Mouse (Mus musculus) frontal cortex, postnatal 25 days (tissue): Measurements from ENCODE around the gene Plac8.

Experiments
- DNase-seq, 2 experiments: peaks; one replicate each; pipeline ENCODE4 v3.0.0; 2022; ENCODE audit warnings: low spot score in 2 of 2

The Plac8 gene

DNA sequence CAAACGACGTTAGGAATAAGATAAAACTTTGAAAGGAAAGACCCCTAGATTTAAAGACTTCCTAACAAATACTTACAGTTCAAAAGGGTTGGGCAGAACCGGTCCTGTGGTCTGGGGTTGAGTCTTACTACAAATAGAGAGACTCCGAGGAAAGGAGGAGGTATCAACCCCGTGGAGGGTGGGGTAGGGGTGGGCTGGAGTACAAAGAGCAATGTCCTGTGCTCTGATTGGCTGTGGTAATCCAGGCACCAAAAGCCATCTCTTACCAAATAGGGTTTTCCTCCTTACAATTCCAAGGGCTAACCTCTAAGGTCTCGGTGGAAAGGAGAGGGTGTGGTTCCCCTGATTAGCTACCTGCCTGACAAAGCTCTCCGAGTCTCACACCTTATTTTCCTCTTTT, at the start of gene Plac8:
Gene Plac8, minus strand, starts transcription at position 177 of the 400 bp plus-strand sequence.
- no peak for DNase-seq

DNA sequence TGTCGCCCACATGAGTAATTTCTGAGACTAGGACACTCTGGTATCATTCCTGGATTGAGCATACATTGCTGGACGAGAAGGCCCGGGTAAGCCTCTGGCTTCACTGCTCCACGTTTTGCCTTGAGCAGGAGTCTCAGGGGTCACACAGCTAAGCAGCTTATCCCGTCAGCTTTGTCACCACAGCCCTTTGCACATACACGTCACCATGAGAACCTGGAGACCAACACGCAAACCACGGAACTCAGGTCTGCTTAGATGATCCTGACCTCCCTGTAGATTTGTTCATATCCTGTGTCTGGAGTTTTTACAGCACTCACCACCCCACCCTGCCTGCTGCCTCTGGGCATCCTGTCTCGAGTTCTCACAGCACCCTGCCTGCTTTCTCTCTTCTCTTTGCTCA, 48.9 kb upstream of the Plac8 start:
- no peak for DNase-seq

DNA sequence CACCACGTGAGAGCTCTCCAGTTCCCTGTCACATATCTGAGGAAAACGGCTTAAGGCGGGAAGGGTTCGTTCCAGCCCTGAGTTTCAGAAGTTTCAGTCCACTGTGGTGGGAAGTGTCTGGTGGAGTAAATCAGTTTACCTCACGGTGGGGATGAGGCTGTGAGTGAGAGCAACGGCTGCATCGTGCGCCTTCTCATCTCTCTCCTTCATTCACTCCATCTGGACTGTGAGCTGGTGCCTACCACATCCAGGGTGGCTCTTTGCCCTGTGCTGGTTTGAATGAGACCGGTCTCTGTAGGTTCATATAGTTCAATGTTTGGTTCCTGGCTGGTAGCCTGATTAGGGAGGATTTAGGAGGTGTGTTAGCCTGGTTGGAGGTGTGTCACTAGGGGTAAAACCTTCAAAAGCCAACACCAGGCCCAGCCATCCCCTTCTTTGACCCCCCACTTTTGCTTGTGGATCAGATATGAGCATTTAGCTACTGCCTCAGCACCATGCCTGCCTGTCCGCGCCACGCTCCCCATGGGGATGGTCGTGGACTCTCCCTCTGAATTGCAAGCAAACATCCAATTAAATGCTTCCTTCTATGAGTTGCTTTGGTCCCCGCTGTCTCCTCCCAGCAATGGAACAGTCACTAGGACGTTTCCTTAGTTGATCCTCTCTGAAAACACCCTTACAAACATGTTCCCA, 47.7 kb upstream of the Plac8 start:
- no peak for DNase-seq

DNA sequence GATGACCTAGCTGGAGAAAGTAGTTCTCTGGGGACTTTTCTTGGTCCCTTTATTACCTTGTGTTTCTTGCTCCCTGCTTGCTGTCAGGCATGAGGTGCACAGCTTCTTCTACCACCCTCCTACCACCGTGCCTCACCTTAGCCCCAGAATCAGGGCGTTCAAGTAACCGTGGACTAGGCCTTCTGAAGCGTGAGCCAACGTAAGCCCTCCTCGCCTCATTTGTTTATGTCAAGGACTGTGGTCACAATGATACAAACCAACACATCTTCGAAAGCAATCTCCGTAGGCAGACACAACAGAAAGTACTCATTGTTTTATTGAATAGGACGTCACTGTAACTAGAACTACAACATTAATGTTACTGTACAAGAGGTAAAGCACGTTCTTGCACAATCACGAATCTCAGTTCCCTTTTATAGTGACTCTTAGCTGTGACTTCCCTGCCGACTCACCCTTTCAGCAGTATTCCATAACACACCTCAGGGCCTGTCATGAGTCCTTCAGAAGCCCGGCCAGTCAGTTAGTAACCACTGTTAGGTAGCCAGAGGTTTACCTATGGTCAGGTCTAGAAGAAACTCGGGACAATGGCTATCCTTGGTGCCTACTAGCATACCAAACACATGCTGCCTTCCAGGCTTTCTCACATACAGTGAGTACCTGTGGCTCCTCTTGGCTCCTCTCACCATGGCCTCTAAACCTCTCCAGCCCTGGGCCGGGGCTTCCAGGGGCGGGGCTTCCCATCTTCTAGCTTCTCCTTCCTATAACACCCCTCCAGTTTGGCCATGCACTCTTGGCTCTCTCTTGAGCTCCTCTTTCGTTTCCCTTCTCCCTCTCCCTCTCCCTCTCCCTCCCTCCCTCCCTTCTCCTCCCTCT, 42.1 kb upstream of the Plac8 start:
- DNase-seq, result no peak

DNA sequence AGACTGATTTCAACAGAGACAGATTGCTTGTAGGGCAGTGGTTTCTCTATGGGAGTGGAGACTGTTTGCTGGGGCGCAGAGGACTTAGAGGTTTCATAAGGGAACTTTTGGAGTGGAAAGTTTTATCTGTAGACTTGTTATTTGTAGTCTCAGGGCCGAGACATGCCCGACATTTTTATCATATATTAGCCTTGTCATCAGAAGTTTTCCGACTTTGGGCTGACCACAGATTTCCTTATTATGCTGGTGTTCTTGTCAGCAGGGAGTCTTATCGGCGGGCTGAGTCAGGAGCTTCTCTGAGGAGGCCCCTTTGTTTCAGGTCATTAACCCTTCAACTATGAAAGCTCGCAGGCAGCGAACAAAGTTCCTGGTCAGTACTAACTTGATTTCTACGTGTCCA, 35.8 kb upstream of the Plac8 start:
- DNase-seq, result no peak

DNA sequence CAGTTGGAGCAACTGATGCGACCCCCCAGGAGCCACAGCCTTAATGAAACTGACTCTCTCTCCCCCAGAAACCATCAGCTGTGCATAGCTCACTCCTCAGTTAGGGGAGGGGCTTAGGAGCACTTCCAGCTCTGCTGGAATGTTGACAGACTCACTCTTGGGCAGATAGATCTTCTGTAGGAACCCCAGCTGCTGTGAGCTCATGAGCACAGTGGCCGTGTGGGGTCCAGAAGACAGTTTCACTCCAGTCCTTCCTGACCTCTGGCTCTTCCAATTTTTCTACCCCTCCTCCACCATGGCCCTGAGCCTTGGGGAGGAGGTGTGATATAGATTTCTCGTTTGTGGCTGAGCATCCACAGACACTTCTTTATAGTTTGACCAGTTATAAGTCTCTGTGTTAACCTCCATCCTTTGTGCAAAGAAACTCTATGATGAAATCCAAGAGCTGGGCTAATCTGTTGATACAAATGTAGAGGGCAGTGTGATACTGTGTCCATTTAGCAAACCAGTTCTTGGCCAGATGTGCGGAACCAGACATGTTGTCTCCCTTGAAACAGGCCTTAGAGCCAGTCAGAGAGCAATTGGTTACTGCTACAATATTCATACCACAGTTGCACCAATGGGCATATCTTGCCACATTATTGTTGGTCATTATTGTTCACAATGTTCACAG, 35.2 kb upstream of the Plac8 start:
- no peak for DNase-seq

DNA sequence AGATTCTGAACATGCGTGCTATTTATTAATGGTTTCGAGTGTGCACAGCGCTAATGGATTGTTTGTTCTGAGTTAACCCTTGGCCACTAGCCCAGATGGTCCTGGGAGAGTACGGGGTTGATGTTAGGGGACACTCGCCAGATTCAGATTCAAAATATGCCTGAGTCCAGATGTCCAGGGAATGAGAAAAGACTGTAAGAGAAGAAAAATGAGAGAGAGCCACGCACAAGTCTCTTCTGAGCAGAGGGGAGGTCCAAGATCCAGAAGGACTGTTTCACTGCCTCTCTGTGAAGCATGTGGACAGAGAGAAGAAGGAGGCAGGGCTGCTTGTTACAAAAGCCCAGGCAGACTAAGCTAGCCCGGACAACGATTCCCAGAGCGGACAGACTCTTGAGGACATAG, 33.8 kb upstream of the Plac8 start:
- DNase-seq, result no peak

DNA sequence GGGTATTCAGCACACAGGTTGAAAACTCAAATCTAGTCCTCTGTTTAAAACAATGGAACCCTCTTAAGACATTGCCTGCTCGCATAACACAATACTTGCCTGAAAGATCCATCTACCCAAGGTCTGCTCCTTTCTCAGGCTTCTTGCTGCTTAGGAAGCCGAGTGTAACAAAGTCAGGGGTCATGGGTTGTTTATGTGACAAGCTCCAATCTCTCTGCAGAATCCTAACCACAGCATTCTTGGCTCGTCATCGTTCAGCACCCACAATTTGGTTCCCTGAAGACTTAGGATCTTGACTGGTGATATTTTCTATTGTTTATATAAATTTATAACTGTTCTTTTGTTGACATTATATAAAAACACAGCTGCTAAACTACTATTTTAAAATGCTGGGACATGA, 32.0 kb upstream of the Plac8 start:
- DNase-seq, result no peak

DNA sequence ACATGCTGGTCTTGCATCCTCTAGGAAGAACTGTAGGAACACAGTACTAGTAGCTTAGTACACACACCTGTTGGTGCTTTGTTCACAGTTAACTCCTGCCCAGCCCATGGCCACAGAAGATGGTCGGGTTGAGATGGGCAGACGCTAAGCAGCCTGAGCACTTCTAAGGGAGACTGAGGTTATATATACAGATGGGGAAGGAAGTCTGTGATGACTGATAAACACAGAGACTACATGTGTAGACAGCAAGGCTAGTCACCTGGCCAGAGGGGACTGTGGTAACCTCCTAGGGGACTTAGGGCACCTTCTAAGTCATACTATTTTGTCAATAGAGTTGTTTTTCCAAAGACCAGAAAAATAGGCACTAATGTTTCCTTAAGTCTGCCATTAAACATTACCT, 29.8 kb upstream of the Plac8 start:
- DNase-seq, result no peak

DNA sequence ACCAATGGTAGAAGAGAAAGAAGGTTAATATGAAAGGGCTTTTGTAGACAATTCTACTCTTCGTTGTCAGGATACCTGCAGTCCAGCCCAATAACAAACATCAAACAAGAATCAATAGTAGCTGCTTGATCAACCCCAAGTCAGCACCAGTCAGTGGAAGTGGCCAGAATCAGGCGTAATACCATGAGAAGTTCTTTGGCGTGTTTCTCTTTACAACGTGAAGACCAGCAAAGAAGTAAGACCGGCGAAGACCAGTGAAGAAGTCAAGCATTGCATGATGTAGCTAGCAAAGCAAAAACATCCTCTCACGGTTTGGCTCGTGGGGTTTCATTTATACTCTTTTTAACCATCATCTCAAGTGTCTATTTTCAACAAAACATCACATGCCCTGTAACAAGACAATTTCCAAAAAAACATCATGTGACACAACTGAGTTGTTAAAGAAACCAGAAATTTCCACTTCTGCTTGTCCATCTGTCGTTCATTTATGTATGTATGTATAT, 27.0 kb upstream of the Plac8 start:
- DNase-seq, result no peak

DNA sequence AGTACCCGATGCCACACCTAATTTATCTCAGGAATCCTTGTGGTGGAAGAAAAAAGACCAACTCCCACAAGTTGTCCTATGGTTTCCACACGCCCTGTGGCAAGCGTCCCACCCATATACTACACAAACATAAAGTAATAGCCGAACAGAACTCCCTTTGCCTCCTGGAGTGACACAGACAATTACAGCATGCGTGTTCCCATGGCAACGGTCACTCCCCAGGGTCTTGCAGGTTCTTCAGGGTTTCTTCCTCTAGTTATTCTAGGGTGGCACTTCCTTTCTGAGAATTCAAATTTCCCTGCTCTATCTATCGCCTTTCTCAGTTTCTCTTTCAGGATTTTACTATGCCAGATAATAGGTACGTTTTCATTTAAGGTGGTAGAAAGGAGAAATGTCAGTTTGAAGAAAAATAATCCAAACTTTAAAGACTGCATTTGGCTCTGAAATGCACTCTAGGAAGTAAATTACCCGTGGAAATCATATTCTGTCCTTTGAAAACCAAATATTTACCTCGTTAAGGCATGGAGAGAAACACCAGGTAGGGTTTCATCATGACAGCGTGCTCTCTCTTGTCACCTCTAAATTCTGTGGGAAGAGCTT, 25.9 kb upstream of the Plac8 start:
- no peak for DNase-seq

DNA sequence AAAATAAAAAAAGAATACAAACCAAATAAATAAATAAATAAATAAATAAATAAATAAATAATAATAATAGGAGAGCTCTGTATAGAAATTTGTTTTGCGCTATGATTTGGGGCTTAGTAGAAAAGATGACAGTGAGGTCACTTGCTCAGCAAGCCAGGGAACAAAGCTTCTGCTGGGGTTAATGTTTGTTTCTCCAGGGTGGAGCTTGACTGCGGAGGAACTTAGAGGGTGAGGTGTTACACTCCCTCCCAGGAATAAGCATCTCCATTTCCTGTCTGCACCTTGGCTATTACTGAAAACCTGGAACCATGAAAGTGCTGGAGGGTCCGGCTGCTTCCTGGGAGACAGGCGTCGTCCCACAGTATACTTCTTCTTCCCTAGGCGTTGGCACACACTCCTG, 24.0 kb upstream of the Plac8 start:
- DNase-seq, result no peak

DNA sequence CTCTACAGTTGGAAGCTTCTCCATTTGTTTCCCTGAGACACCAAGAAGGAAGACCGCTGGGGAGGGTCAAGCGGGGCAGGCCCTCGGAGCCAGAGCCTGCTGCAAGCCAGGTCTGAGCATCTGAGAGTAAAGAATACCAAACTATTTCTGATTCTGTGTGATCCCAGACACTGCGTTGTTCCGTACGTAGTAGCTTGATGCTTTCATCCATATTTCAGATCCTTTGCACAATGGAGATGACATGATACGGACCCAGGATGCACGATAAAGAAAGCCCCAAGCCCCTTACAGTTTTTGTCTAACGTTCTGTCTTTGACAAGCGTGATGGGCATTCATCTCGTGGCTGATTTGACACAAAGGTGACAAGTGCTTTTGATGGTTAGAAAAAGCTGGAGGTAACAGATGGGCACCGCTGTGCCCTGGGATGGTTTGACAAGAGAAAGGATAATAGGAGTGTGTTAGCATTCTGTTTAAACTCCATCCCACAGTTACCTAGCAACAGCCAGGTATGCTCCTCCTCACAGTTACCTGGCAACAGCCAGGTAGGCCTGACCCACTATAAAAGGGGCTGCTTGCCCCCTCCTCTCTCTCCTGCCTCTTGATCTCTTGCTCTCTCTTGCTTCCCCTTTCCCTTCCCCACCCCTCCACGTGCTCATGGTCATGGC, 22.9 kb upstream of the Plac8 start:
- DNase-seq, result no peak

DNA sequence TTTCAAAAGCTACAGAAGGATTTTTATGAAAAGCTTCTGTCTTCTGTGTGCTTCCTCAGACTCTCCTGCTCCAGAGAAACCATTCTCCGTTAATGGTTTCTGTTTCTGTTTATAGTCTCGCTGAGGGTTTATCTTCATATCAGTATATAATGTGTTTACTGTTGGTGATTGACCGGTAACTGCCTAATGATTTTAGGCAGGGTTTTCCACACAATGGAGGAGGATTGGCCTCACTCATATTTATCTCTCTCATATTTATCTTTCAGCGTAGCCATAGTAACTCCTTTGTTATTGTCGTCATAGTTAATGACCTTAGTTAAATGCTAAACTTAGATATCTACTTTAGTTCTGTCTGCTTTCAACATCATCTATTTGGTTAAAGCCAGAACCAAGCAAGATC, 18.5 kb upstream of the Plac8 start:
- DNase-seq, result no peak

DNA sequence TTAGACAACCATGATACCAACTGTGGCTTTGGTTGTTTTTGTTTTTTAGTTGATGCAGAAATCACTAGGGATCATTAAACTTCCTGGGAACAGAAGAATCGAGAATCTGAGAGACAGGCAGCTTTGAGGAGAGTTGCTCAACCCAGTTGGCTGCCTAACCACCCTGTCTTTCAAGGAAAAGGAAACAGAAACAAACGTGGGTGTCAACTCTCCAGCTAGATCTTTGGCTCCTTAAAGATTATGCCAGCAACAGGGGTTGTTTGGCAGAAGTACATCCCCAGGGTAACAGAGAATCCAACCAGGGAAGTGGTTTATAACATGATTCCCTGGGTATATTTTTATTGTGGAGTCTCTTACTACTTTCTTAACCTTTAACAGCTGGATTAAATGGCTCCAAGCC, 15.6 kb upstream of the Plac8 start:
- no peak for DNase-seq

DNA sequence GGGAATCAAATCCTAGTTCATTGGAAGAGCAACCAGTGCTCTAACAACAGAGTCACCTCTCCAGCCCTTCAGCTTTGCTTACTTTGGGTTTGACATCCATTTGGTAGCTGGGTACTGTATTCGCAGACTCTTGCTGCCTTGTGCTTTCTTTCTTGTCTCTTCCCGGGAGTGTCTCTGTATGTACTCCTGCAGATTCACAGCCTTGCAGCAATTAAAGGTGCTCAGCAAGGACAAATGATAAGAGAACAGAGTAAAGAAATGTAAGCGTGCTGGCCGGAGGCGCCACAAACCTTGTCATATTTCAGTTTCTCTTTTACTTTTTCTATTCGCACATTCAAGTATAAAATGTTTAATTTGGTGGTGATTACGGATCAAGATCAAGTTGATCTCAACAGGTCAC, 15.1 kb upstream of the Plac8 start:
- no peak for DNase-seq

DNA sequence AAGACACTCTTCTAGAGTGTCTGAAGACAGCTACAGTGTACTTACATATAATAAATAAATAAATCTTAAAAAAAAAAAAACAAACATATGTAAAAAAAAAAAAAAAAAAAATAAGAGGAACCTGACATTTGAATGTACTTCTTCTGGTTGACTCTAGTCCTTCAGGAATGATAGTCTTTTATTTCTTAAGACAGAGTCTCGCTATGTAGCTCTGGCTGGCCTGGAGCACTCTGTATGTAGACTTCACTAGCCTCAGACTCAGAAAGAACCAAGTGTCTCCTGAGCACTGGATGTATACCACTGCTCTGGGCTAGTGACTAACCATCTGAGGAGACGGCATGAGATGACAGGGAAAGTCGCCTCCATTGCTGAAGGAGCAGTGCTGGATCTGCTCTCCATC, 13.6 kb upstream of the Plac8 start:
- no peak for DNase-seq

DNA sequence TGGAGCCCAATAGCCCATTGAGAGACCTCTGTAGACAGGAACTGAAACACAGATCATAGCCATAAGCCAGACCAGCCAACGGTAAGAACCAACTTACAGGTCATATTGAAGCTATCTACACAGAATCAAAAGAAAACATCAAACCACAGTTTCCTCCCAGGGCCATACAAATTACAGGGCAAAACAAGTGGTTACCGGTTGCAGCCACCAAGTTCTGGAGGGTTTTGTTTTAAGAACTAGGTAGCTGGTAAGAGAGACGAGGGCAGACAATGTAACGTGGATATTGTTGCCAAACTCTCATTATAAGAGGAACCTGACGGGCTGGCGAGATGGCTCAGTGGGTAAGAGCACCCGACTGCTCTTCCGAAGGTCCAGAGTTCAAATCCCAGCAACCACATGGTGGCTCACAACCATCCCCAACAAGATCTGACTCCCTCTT, 13.2 kb upstream of the Plac8 start:
- DNase-seq, result no peak

DNA sequence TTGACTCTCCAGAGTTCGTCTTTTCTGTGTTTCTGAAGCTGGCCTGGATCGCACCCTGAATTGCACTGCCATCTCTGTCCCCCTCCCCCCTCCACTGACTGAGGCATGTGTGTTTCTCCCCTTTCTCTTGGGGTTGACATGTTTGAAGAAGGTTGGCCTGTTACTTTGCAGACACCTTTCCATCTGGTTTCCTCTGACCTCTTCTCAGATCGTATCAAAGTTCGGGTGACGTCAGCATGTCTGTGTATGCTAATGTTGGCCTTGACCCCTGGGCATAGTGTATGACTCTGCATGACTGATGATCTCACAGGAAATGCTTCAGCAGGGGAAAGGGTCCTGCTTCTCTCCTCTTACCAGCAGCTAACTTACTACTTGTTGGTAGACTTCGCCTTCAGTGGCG, 11.0 kb upstream of the Plac8 start:
- DNase-seq, result no peak

DNA sequence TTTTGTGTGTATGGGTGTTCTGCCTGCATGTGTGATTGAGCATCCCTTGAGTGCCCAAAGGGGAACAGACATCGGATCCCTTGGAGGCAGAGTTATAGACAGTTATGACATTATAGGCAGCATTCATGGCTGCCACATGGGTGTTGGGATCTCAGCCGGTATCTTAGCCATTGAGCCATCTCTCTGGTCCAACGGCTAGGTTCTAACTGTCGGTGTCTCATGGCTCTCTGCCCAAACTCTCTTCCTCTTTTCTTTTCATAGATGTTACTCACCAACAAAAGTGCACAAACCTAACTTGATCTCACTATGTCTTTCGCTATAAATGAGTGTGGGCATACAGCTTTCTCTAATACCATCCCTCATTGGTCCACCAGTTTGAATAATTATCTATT, 10.4 kb upstream of the Plac8 start:
- no peak for DNase-seq

DNA sequence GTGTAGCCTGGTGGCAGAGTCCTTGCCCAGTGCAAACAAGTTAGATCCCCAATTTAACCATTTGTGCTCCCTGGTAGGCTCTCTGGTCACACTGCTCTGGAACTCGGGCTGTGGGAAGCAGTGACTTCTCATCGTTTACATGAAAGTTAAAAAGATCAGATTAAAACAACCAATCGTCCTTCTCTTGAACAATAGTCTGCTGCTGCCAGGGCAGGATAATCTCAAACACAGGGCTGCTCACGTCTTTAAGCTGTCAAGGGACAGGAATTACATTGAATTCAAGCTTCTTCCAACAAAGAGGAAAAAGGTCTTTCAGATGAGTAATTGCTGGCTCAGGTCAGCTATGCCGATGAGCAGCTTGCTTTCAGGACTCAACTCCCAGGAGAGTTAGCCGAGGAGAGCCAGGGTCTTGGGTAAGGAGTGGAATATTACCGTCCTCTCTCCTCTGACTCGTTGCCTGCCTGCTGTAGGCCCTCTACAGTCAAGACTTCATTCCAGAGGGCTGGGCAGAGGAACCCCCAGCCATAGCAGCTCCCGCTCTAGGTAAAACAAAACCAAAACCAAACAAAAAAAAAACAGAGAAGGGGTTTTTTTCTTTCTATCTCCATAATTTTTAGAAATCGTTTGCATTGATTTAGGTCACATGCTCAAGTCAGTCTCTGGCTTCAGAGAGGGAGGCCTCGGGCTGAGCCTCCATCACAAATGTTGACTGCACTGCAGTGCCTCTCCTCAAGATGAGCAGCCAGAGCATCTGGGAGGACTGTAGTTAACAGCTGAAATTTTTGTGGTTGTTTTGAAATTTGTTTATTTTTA, 9.8 kb upstream of the Plac8 start:
- DNase-seq, result no peak
